In genomic region chr2:144331401-144332302, GRCm38 (mm10) we compare ENCODE assay signal across 9 mouse cellular contexts. TPM values are rescaled to one million over a fixed set of nuclear protein-coding genes. Genes with fewer than 3 reads are reported as not detected.
DNase-seq lines count a peak whose midpoint lies in the region; ATAC-seq and TF ChIP-seq lines count a peak whose summit lies in the region.
"Had no signal": no experiment of that assay in that cellular context is flagged by ENCODE, and none has a peak within 500 bp of the region (broad histone marks: within the 10 kb centered on the region; RNA-seq: fewer than 3 reads in every experiment).

TSS of gene Ovol2 (minus strand) at chr2:144332146.

- no peaks in the 10 kb centered on the region for H3K36me3 ChIP-seq in midbrain, embryonic 11.5 days (ENCODE audit: control insufficient read depth, insufficient read depth, low read length)

- peak; percentile 26 to 29 for DNase-seq in left cerebral cortex, adult 18-20 months (ENCODE audit: low spot score in 2 of 2)
- no peak for DNase-seq in left cerebral cortex, postnatal 25 days (ENCODE audit: low spot score in 2 of 2)
- DNase-seq in left cerebral cortex, postnatal 4 days: peak; percentile 6
- peak; percentile 94 for DNase-seq in midbrain, embryonic 11.5 days (ENCODE audit: low spot score, missing footprints)
- DNase-seq in urinary bladder, adult 2 months (ENCODE audit: low spot score): peak; percentile 54
- DNase-seq in thymus, postnatal 36 days: no peak

- WGBS in midbrain, embryonic 11.5 days: 1% methylated on average over 62 of the region's 62 CpGs

- H3K27ac ChIP-seq in cortical plate, adult 2 months (ENCODE audit: insufficient read depth, low read length): peak within 1 kb of the TSS; percentile 95
- H3K27ac ChIP-seq in midbrain, embryonic 11.5 days (ENCODE audit: low read depth, low read length): no peak within 1 kb of the TSS

- no peak for TF ChIP-seq CTCF in cortical plate, adult 2 months (IDR thresholded peaks at IDR 0.05; ENCODE audit: extremely low read depth, insufficient read depth, low read length)

- H3K9ac ChIP-seq in midbrain, embryonic 11.5 days (ENCODE audit: low read length): peak within 1 kb of the TSS; percentile 36

- H3K27me3 ChIP-seq in midbrain, embryonic 11.5 days (ENCODE audit: control insufficient read depth, insufficient read depth, low read length): peaks cover 66% of the 10 kb centered on the region

- H3K4me3 ChIP-seq in cortical plate, adult 2 months (ENCODE audit: insufficient read depth, low read length): peak within 1 kb of the TSS; percentile 91
- peak within 1 kb of the TSS; percentile 42 for H3K4me3 ChIP-seq in midbrain, embryonic 11.5 days (ENCODE audit: low read depth, low read length)

- no peaks in the 10 kb centered on the region for H3K9me3 ChIP-seq in midbrain, embryonic 11.5 days (ENCODE audit: control insufficient read depth, low read length)

- H3K4me1 ChIP-seq in cortical plate, adult 2 months (ENCODE audit: control insufficient read depth, insufficient read depth, low read length): no peaks in the 10 kb centered on the region
- peaks cover 20% of the 10 kb centered on the region for H3K4me1 ChIP-seq in midbrain, embryonic 11.5 days (ENCODE audit: control insufficient read depth, insufficient read depth, low read length)

- ATAC-seq in hematopoietic stem cell, adult 5-6 weeks (replicated peaks in 1 of 2; ENCODE audit: insufficient read depth in 1 of 2, low FRiP score in 2 of 2, low TSS enrichment in 1 of 2, low read depth in 1 of 2, poor library complexity in 2 of 2, severe bottlenecking in 2 of 2): peak; percentile 11 to 20; a peak in 1 of 4 replicates
- peak; percentile 61 for ATAC-seq in midbrain, embryonic 11.5 days (ENCODE audit: low FRiP score)

- TF ChIP-seq POLR2A in cortical plate, adult 2 months (IDR thresholded peaks at IDR 0.05; ENCODE audit: extremely low read depth, insufficient read depth, low read length): no peak

- intact Hi-C loops in left cerebral cortex, postnatal 25 days (cut with DNase I): loop anchor here (2.0 kb wide), 2 partner anchors 31 to 37 kb away; partner anchors contain the start of genes Kat14 and Pet117
- intact Hi-C loops in left cerebral cortex, postnatal 4 days (cut with DNase I): no loop called here

- H3K4me2 ChIP-seq in midbrain, embryonic 11.5 days: peak within 1 kb of the TSS; percentile 75

RNA-seq across cellular contexts. Expression of gene Ovol2, which starts in this region (rescaled TPM):
- total RNA-seq in left cerebral cortex, adult 18-20 months (2021): 10 to 100 TPM in 1 of 2 experiments, 1 to 10 TPM in 1; 9.8 to 11.1 TPM
- total RNA-seq in left cerebral cortex, postnatal 25 days (2021): 1 to 10 TPM; 6.8 to 8.6 TPM
- polyA plus RNA-seq in cortical plate, adult 2 months (2012; rRNA removed): 15.0 and 16.4 TPM in 2 replicates
- total RNA-seq in hematopoietic stem cell, adult 5-6 weeks (2017): not detected in 2 replicates
- total RNA-seq in left cerebral cortex, postnatal 4 days (2021): under 1 TPM; 0.64 to 0.77 TPM
- polyA plus RNA-seq in midbrain, embryonic 11.5 days (2014; fragmentation: Nextera tagmentation; extraction: Ambion mirVana): 0.29 TPM in 1 of 2 replicates, not detected in the other
- 4.9 and 5.7 TPM in 2 replicates for polyA plus RNA-seq in urinary bladder, adult 2 months (2012; rRNA removed)
- total RNA-seq: neutrophil, adult 5-6 weeks had no signal

Comparison
In these comparisons a context has a peak if more than half of its experiments do, and no peak if none do; other contexts are left out.
1. DNase-seq: peak in left cerebral cortex, adult 18-20 months (2 of 2) and urinary bladder, adult 2 months (single experiment); none in left cerebral cortex, postnatal 25 days (0 of 2) and thymus, postnatal 36 days (0 of 2).
2. Peak in ATAC-seq in hematopoietic stem cell, adult 5-6 weeks; RNA of the gene not detected or under 1 TPM.
3. Peak in DNase-seq in left cerebral cortex, postnatal 4 days; RNA of the gene not detected or under 1 TPM.
4. Peak in DNase-seq, ATAC-seq, H3K4me3 ChIP-seq, H3K9ac ChIP-seq and H3K4me2 ChIP-seq in midbrain, embryonic 11.5 days; RNA of the gene not detected or under 1 TPM.